Mouse (Mus musculus): ENCODE data around the gene Cdh3. TPM values are rescaled to one million over a fixed set of nuclear protein-coding genes. Genes with fewer than 3 reads are reported as not detected.
"Not testable (repeated sequence)": the region's sequence is repeated elsewhere in the genome, so short reads cannot be mapped to it uniquely, and the experiment has no call there.

The Cdh3 gene
- polyA plus RNA-seq, 1 experiment from 2014 or later = 34.5 TPM

DNA sequence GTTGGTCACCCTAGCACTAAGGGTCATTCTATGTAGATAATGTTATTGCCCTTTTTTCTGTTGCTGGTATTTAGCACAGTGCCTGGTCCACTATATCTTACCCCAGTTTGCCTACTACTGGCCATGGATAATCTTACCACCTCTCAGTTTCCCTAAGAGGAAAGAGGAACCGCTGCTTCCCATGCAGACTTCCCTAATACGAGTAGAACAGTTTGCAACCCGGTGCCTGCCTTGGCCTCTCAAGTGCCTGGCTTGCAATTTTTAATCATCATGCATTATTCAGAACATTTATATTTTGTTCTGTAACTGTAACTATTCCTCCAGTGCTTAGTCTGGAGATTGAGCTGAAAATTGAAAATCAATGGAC, 75.0 kb downstream of the Cdh3 start:
- 93% methylated on average over 3 of the region's 3 CpGs for WGBS
- Histone ChIP-seq H3K27me3 (ENCODE audit: low read depth, poor library complexity, severe bottlenecking) (no peaks in the 10 kb centered on the region), H3K4me1 (peaks cover 5% of the 10 kb centered on the region; the same call in 1 of the 2 replicates), H3K4me3 (no peak overlapping the region), H3K27ac (no peak overlapping the region), H3K36me3 (no peaks in the 10 kb centered on the region), H3K9me3 (replicated peaks) (no peaks in the 10 kb centered on the region)
- DNase-seq (ENCODE audit: low spot score) = no peak

- H3K4me1 ChIP-seq = peaks cover 5% of the 10 kb centered on the region; the same call in 1 of the 2 replicates
- H3K9me3 ChIP-seq (replicated peaks) = no peaks in the 10 kb centered on the region
- H3K4me3 ChIP-seq = no peak overlapping the region
- H3K36me3 ChIP-seq = no peaks in the 10 kb centered on the region
- 90% methylated on average over 8 of the region's 8 CpGs for WGBS
- no peak overlapping the region for H3K27ac ChIP-seq
- no peak for DNase-seq (ENCODE audit: low spot score)
- no peaks in the 10 kb centered on the region for H3K27me3 ChIP-seq (ENCODE audit: low read depth, poor library complexity, severe bottlenecking)
Observed at GRCm38 (mm10) chr8:106586896-106587295, 76.2 kb downstream of the Cdh3 start.

- peaks cover 5% of the 10 kb centered on the region; the same call in 1 of the 2 replicates for H3K4me1 ChIP-seq
- H3K27me3 ChIP-seq (ENCODE audit: low read depth, poor library complexity, severe bottlenecking) = no peaks in the 10 kb centered on the region
- H3K27ac ChIP-seq = no peak overlapping the region
- no peak for DNase-seq (ENCODE audit: low spot score)
- H3K36me3 ChIP-seq = no peaks in the 10 kb centered on the region
- 78% methylated on average over 3 of the region's 3 CpGs for WGBS
- no peaks in the 10 kb centered on the region for H3K9me3 ChIP-seq (replicated peaks)
- no peak overlapping the region for H3K4me3 ChIP-seq
Observed at GRCm38 (mm10) chr8:106588443-106589431, 78.0 kb downstream of the Cdh3 start.

- no peaks in the 10 kb centered on the region for H3K36me3 ChIP-seq
- DNase-seq (ENCODE audit: low spot score) = no peak
- no peaks in the 10 kb centered on the region for H3K9me3 ChIP-seq (replicated peaks)
- no peak overlapping the region for H3K4me3 ChIP-seq
- no peaks in the 10 kb centered on the region for H3K4me1 ChIP-seq
- no peak overlapping the region for H3K27ac ChIP-seq
- 75% methylated on average over 2 of the region's 3 CpGs for WGBS
- H3K27me3 ChIP-seq (ENCODE audit: low read depth, poor library complexity, severe bottlenecking) = no peaks in the 10 kb centered on the region
Observed at GRCm38 (mm10) chr8:106592458-106592857, 81.8 kb downstream of the Cdh3 start.

DNA sequence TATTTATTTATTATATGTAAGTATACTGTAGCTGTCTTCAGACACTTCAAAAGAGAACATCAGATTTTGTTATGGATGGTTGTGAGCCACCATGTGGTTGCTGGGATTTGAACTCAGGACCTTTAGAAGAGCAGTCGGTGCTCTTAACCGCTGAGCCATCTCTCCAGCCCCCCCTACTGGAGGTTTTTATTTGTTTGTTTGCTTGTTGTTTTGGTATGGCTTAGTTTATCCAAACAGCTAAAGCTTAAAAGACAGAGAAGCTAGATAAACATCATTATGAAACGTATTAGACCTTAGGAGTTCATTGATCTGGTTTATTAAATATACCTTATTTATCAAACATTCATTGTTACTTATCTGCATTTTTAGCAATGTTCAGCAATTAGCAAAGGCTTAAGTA, 84.9 kb downstream of the Cdh3 start:
- H3K27me3 ChIP-seq (ENCODE audit: low read depth, poor library complexity, severe bottlenecking) = peaks cover 11% of the 10 kb centered on the region; the same call in 1 of the 2 replicates
- H3K4me3 ChIP-seq; H3K4me1 ChIP-seq; H3K27ac ChIP-seq; H3K36me3 ChIP-seq; DNase-seq (ENCODE audit: low spot score); H3K9me3 ChIP-seq (replicated peaks): not testable (repeated sequence)
- WGBS = 94% methylated on average over 3 of the region's 3 CpGs

DNA sequence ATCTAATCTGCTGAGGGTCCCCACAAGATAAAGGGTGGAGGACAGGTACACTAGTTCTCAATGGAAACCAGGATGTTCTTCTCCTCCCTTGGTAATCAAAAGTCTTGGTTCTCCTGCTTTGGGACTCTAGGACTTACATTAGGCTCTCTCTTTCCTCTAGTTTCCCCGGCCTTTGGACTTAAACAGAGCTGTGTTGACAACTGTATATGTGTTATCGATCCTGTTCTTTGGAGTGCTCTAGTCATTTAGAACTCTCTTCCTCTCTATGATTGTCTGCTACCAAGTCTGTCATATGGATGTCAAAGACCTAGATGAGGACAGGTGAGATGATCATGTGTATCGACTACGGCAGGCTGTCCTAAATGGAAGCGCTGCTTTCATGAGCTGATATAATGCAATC, 86.4 kb downstream of the Cdh3 start:
- H3K36me3 ChIP-seq = no peaks in the 10 kb centered on the region
- DNase-seq (ENCODE audit: low spot score) = no peak
- no peak overlapping the region for H3K4me3 ChIP-seq
- WGBS = 97% methylated on average over 5 of the region's 5 CpGs
- no peak overlapping the region for H3K27ac ChIP-seq
- no peaks in the 10 kb centered on the region for H3K9me3 ChIP-seq (replicated peaks)
- H3K27me3 ChIP-seq (ENCODE audit: low read depth, poor library complexity, severe bottlenecking) = peaks cover 25% of the 10 kb centered on the region
- no peaks in the 10 kb centered on the region for H3K4me1 ChIP-seq

DNA sequence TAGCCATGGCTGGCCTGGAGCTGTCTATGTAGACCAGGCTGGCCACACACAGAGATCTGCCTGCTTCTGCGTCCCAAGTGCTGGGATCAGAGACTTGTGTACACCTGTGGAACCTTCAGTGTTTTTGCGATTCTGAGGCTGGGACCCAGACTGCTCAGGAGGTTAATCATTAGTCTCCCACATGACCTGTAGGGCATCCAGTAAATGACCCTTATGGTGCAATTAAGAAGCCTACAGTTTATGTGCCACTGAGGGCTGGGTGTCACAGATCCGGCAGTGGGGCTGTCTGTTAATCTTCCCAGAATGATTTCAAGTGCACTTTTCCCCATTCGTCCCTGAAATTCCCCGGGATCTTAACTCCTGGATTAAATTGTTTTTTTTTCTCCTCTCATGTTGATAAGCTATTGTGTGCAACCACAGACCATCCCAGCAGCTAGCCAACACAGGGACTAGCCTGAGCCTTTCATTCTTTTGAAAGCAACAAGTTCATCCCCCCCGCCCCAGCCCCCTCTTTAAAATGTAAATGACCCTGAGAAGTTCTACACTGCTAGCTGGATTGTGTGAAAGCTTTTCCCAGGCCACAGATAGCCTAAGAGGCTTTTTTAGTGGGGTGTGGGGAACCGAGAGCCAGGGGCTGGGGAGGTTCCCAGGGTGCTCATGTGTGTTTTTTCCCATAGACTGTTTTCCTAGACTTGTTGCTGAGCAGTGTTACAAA, 88.7 kb downstream of the Cdh3 start:
- DNase-seq (ENCODE audit: low spot score) = no peak
- H3K36me3 ChIP-seq = no peaks in the 10 kb centered on the region
- H3K4me1 ChIP-seq = peaks cover 16% of the 10 kb centered on the region
- H3K27me3 ChIP-seq (ENCODE audit: low read depth, poor library complexity, severe bottlenecking) = peaks cover 49% of the 10 kb centered on the region
- no peaks in the 10 kb centered on the region for H3K9me3 ChIP-seq (replicated peaks)
- H3K4me3 ChIP-seq = no peak overlapping the region
- WGBS = 31% methylated on average over 7 of the region's 7 CpGs
- H3K27ac ChIP-seq = no peak overlapping the region

- DNase-seq (ENCODE audit: low spot score) = peak; percentile 73
- Histone ChIP-seq H3K4me1 (peaks cover 16% of the 10 kb centered on the region), H3K9me3 (replicated peaks) (no peaks in the 10 kb centered on the region), H3K4me3 (peak within 1 kb of the TSS; percentile 55), H3K27ac (no peak within 1 kb of the TSS; the same call in 1 of the 2 replicates), H3K27me3 (ENCODE audit: low read depth, poor library complexity, severe bottlenecking) (peaks cover 83% of the 10 kb centered on the region), H3K36me3 (no peaks in the 10 kb centered on the region)
- WGBS = under 1% methylated on average over 53 of the region's 53 CpGs
Observed at GRCm38 (mm10) chr8:106603131-106603819, 92.6 kb downstream of the Cdh3 start, which contains the start of gene Cdh1. Cdh1 (plus strand) TSS chr8:106603351.

DNA sequence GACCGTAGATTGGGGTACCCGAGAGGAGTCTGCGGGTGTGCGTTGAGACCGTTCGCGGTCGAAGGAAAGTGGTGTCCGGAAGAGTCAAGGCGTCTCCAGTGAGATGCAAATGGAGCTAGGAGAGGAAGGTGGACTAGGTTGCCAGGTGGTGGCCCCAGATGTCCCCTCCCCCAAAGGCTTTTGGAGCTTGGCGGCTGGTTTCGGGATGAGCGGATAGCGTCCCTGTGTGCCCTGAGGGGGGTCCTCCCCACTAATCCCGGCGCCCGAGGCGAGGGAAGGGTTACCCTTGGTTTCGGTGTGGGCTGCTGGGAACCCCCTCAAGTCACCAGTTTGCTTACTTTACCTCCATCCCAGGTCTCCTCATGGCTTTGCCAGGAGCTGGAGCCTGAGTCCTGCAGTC, 93.2 kb downstream of the Cdh3 start:
- peak overlapping the region; percentile 55 for H3K4me3 ChIP-seq
- no peak overlapping the region for H3K27ac ChIP-seq
- no peaks in the 10 kb centered on the region for H3K9me3 ChIP-seq (replicated peaks)
- H3K4me1 ChIP-seq = peaks cover 16% of the 10 kb centered on the region
- DNase-seq (ENCODE audit: low spot score) = peak; percentile 51
- WGBS = under 1% methylated on average over 19 of the region's 19 CpGs
- peaks cover 90% of the 10 kb centered on the region for H3K27me3 ChIP-seq (ENCODE audit: low read depth, poor library complexity, severe bottlenecking)
- no peaks in the 10 kb centered on the region for H3K36me3 ChIP-seq

DNA sequence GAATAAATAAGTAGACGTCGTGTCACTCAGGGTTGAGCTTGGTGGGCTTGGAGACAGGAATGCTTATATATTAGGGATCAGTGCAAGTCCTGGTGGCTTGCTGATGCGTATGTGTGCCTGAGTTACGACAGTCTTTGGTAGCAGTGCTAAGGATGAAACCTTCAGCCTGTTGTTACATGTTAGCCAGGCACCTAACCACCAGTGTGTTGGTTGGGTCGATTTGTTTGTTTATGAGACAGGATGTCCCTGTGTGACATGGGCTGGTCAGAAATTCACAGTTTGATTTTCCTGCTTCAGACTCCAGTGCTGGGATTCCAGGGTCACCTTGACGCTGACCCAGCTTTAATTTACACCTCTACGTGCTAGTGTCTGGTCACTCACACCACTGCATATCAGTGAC, 95.0 kb downstream of the Cdh3 start:
- H3K27me3 ChIP-seq (ENCODE audit: low read depth, poor library complexity, severe bottlenecking) = peaks cover 83% of the 10 kb centered on the region
- no peak overlapping the region for H3K4me3 ChIP-seq
- no peaks in the 10 kb centered on the region for H3K36me3 ChIP-seq
- peaks cover 16% of the 10 kb centered on the region for H3K4me1 ChIP-seq
- 70% methylated on average over 7 of the region's 7 CpGs for WGBS
- no peaks in the 10 kb centered on the region for H3K9me3 ChIP-seq (replicated peaks)
- no peak overlapping the region for H3K27ac ChIP-seq
- DNase-seq (ENCODE audit: low spot score) = no peak

DNA sequence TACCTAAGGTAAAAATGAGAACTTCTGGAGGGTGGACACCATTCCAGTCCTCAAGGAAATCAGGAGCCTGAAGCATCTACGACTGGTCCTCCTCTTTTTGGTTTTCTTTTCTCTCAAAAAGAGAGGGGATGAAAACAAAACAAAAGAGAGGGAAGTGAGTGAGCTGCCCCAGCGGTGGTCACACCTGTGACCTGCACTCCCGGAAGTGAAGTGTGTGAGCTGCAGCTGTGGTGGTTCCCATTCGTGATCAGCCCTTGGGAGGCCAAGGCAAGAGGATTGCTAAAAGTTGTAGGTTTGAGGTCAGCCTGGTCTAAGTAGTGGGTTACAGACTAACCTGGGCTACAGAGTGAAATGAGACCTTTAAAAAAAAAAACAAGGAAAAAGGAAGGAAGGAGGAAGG, 95.4 kb downstream of the Cdh3 start:
- Histone ChIP-seq H3K4me3 (no peak overlapping the region), H3K27me3 (ENCODE audit: low read depth, poor library complexity, severe bottlenecking) (peaks cover 81% of the 10 kb centered on the region), H3K4me1 (peaks cover 16% of the 10 kb centered on the region)

GRCm38 (mm10) chr8:106606601-106607145, 96.0 kb downstream of the Cdh3 start:
- no peak for DNase-seq (ENCODE audit: low spot score)
- Histone ChIP-seq H3K4me1 (peaks cover 16% of the 10 kb centered on the region), H3K36me3 (no peaks in the 10 kb centered on the region), H3K4me3 (no peak overlapping the region), H3K9me3 (replicated peaks) (no peaks in the 10 kb centered on the region), H3K27me3 (ENCODE audit: low read depth, poor library complexity, severe bottlenecking) (peaks cover 76% of the 10 kb centered on the region), H3K27ac (no peak overlapping the region)
- 32% methylated on average over 15 of the region's 15 CpGs for WGBS

More for the DNA sequence above, 95.4 kb downstream of the Cdh3 start:
- no peak for DNase-seq (ENCODE audit: low spot score)
- H3K9me3 ChIP-seq (replicated peaks) = no peaks in the 10 kb centered on the region
- H3K36me3 ChIP-seq = no peaks in the 10 kb centered on the region
- WGBS = 45% methylated on average over 4 of the region's 4 CpGs
- no peak overlapping the region for H3K27ac ChIP-seq

All from limb, embryonic 10.5 days (tissue).